Mouse (Mus musculus) forebrain, embryonic 11.5 days (tissue): ENCODE data around the gene Bhmt2. TPM values are rescaled to one million over a fixed set of nuclear protein-coding genes. Genes with fewer than 3 reads are reported as not detected.

Experiments
- ATAC-seq: fragments of 200-750 bp; cut with Nextera tagmentation; replicated peaks from 2 replicates; pipeline ENCODE4 v1.8.0; 2017; ENCODE audit warnings: moderate TSS enrichment; ENCODE audit not compliant: low FRiP score
- DNase-seq: peaks from one replicate; pipeline ENCODE4 v3.0.0-alpha.2; 2017; ENCODE audit warnings: low spot score
- H3K27ac ChIP-seq: fragments of 300-500 bp; sonication (generic); 2 replicates; pipeline ENCODE4 v1.5.1; 2014; ENCODE audit warnings: low read depth, low read length
- H3K27me3 ChIP-seq: fragments of 300-500 bp; sonication (generic); 2 replicates; pipeline ENCODE4 v1.6.1; 2014; ENCODE audit warnings: mild to moderate bottlenecking, low read length, mixed read lengths; ENCODE audit not compliant: control insufficient read depth, insufficient read depth
- H3K36me3 ChIP-seq: fragments of 300-500 bp; sonication (generic); 2 replicates; pipeline ENCODE4 v1.6.1; 2014; ENCODE audit warnings: mild to moderate bottlenecking, low read length, moderate library complexity, mixed read lengths; ENCODE audit not compliant: control insufficient read depth, insufficient read depth
- H3K4me1 ChIP-seq: fragments of 300-500 bp; sonication (generic); replicated peaks from 2 replicates; pipeline ENCODE4 v1.6.1; 2014; ENCODE audit warnings: low read length, mixed read lengths; ENCODE audit not compliant: control insufficient read depth, insufficient read depth
- H3K4me2 ChIP-seq: fragments of 300-500 bp; sonication (generic); 2 replicates; pipeline ENCODE4 v1.6.1; 2014; ENCODE audit warnings: low read depth, mild to moderate bottlenecking, low read length, moderate library complexity, mixed read lengths; ENCODE audit not compliant: severe bottlenecking
- H3K4me3 ChIP-seq: fragments of 300-500 bp; sonication (generic); 2 replicates; pipeline ENCODE4 v1.5.1; 2014; ENCODE audit warnings: low read depth, low read length
- H3K9ac ChIP-seq: fragments of 300-500 bp; sonication (generic); 2 replicates; pipeline ENCODE4 v1.6.1; 2014; ENCODE audit warnings: low read length
- H3K9me3 ChIP-seq: fragments of 300-500 bp; sonication (generic); 2 replicates; pipeline ENCODE4 v1.6.1; 2016; ENCODE audit warnings: low read length, mixed read lengths; ENCODE audit not compliant: control insufficient read depth
- WGBS: fragments of 180-500 bp; shearing (Covaris S2); extraction: QIAGEN DNeasy Blood & Tissue Kit; methylation state at CpG from one replicate; pipeline ENCODE4 v1.1.7; 2014; 5-methylcytosine and 5-hydroxymethylcytosine counted together
- polyA plus RNA-seq: library from polyadenylated mRNA; unstranded; fragments of >200 nt; fragmentation: Nextera tagmentation; extraction: Ambion mirVana; gene quantifications from 2 replicates; pipeline ENCODE4 v1.2.1, GENCODE M21; 2014

Gene Bhmt2
- polyA plus RNA-seq, 1 experiment from 2014 or later: not detected

GRCm38 (mm10) chr13:93673296-93673695 lies 806 bp downstream of the Bhmt2 start:
- 70% methylated on average over 2 of the region's 2 CpGs for WGBS
- Histone ChIP-seq H3K9me3 (no peaks in the 10 kb centered on the region), H3K4me3 (no peak overlapping the region), H3K27me3 (peaks cover 6% of the 10 kb centered on the region; the same call in 1 of the 2 replicates), H3K36me3 (no peaks in the 10 kb centered on the region), H3K27ac (no peak overlapping the region), H3K4me2 (no peak overlapping the region), H3K4me1 (0 out of 2 replicates have a peak, but pooled peaks cover 1% of the 10 kb centered on the region), H3K9ac (no peak overlapping the region)
- DNase-seq: no peak
- no peak for ATAC-seq

GRCm38 (mm10) chr13:93672371-93672770 lies 1.7 kb downstream of the Bhmt2 start:
- ATAC-seq: no peak

GRCm38 (mm10) chr13:93667586-93667985 lies 6.5 kb downstream of the Bhmt2 start:
- Histone ChIP-seq H3K4me3 (no peak overlapping the region), H3K4me2 (no peak overlapping the region), H3K9me3 (no peaks in the 10 kb centered on the region), H3K36me3 (no peaks in the 10 kb centered on the region), H3K9ac (no peak overlapping the region), H3K4me1 (no peaks in the 10 kb centered on the region), H3K27ac (no peak overlapping the region), H3K27me3 (no peaks in the 10 kb centered on the region)
- DNase-seq (no peak), ATAC-seq (no peak)
- WGBS: 88% methylated on average over 4 of the region's 4 CpGs

More at GRCm38 (mm10) chr13:93672371-93672770, 1.7 kb downstream of the Bhmt2 start:
- Histone ChIP-seq H3K4me2 (no peak overlapping the region), H3K36me3 (no peaks in the 10 kb centered on the region), H3K4me1 (0 out of 2 replicates have a peak, but pooled peaks cover 1% of the 10 kb centered on the region), H3K9me3 (no peaks in the 10 kb centered on the region), H3K4me3 (no peak overlapping the region), H3K9ac (no peak overlapping the region), H3K27me3 (peaks cover 6% of the 10 kb centered on the region; the same call in 1 of the 2 replicates), H3K27ac (no peak overlapping the region)
- 88% methylated on average over 4 of the region's 4 CpGs for WGBS
- DNase-seq: no peak

- H3K36me3 ChIP-seq: no peaks in the 10 kb centered on the region
- no peaks in the 10 kb centered on the region for H3K27me3 ChIP-seq
- 81% methylated on average over 5 of the region's 5 CpGs for WGBS
- H3K27ac ChIP-seq: no peak overlapping the region
- no peak overlapping the region for H3K4me3 ChIP-seq
- no peaks in the 10 kb centered on the region for H3K4me1 ChIP-seq
- no peak overlapping the region for H3K9ac ChIP-seq
- no peak for DNase-seq
- H3K9me3 ChIP-seq: no peaks in the 10 kb centered on the region
- no peak for ATAC-seq
- H3K4me2 ChIP-seq: no peak overlapping the region
Measured at GRCm38 (mm10) chr13:93657941-93658340, 16.2 kb downstream of the Bhmt2 start.

- Histone ChIP-seq H3K9me3 (no peaks in the 10 kb centered on the region), H3K9ac (no peak overlapping the region), H3K4me3 (no peak overlapping the region), H3K4me1 (no peaks in the 10 kb centered on the region), H3K36me3 (no peaks in the 10 kb centered on the region), H3K27ac (no peak overlapping the region), H3K27me3 (no peaks in the 10 kb centered on the region), H3K4me2 (no peak overlapping the region)
- ATAC-seq: no peak
- WGBS: 87% methylated on average over 6 of the region's 6 CpGs
- no peak for DNase-seq
Measured at GRCm38 (mm10) chr13:93653382-93653781, 20.7 kb downstream of the Bhmt2 start.

GRCm38 (mm10) chr13:93648387-93649130 lies 25.5 kb downstream of the Bhmt2 start:
- no peaks in the 10 kb centered on the region for H3K27me3 ChIP-seq
- no peak overlapping the region for H3K27ac ChIP-seq
- H3K9me3 ChIP-seq: no peaks in the 10 kb centered on the region
- H3K4me1 ChIP-seq: no peaks in the 10 kb centered on the region
- WGBS: 91% methylated on average over 7 of the region's 7 CpGs
- no peaks in the 10 kb centered on the region for H3K36me3 ChIP-seq
- no peak overlapping the region for H3K4me3 ChIP-seq
- ATAC-seq: no peak
- no peak overlapping the region for H3K4me2 ChIP-seq
- no peak for DNase-seq
- H3K9ac ChIP-seq: no peak overlapping the region

- ATAC-seq (no peak), DNase-seq (no peak)
- H3K9ac ChIP-seq: no peak overlapping the region
- H3K4me3 ChIP-seq: no peak overlapping the region
- H3K9me3 ChIP-seq: no peaks in the 10 kb centered on the region
- H3K4me1 ChIP-seq: no peaks in the 10 kb centered on the region
- WGBS: 76% methylated on average over 4 of the region's 4 CpGs
- no peaks in the 10 kb centered on the region for H3K27me3 ChIP-seq
- no peak overlapping the region for H3K4me2 ChIP-seq
- H3K27ac ChIP-seq: no peak overlapping the region
- no peaks in the 10 kb centered on the region for H3K36me3 ChIP-seq
Measured at GRCm38 (mm10) chr13:93639636-93640035, 34.5 kb downstream of the Bhmt2 start.

- ATAC-seq (no peak), DNase-seq (no peak)
- Histone ChIP-seq H3K4me3 (no peak within 1 kb of the TSS), H3K27ac (no peak within 1 kb of the TSS), H3K9me3 (no peaks in the 10 kb centered on the region), H3K4me2 (no peak within 1 kb of the TSS), H3K27me3 (no peaks in the 10 kb centered on the region), H3K9ac (no peak within 1 kb of the TSS), H3K4me1 (no peaks in the 10 kb centered on the region), H3K36me3 (no peaks in the 10 kb centered on the region)
- 79% methylated on average over 19 of the region's 19 CpGs for WGBS
Measured at GRCm38 (mm10) chr13:93637282-93638245, 36.5 kb downstream of the Bhmt2 start, which contains the start of gene Bhmt. Gene Bhmt (minus strand): TSS chr13:93637961.
